Mouse (Mus musculus) midbrain, embryonic 16.5 days (tissue): ENCODE data around the gene Actn2. TPM values are rescaled to one million over a fixed set of nuclear protein-coding genes. Genes with fewer than 3 reads are reported as not detected.

Source experiments
- polyA plus RNA-seq: library from polyadenylated mRNA; unstranded; fragments of >200 nt; fragmentation: Nextera tagmentation; extraction: Ambion mirVana; gene quantifications from 2 replicates; pipeline ENCODE4 v1.2.1, GENCODE M21; 2015

Actn2 gene
- polyA plus RNA-seq, 1 experiment from 2014 or later = 3.3 TPM

Other genes starting within 250 kb of the Actn2 start
- 3.5 and 4.2 TPM in 2 replicates for gene Ryr2, start 233.8 kb downstream of the Actn2 start, polyA plus RNA-seq
- gene Mtr, start 82.6 kb downstream of the Actn2 start, polyA plus RNA-seq = 3.2 and 4.0 TPM in 2 replicates
- 10.3 and 14.7 TPM in 2 replicates for gene Heatr1, start 54.3 kb upstream of the Actn2 start, polyA plus RNA-seq
- 22.3 and 25.9 TPM in 2 replicates for gene Lgals8, start 124.2 kb upstream of the Actn2 start, polyA plus RNA-seq
- gene Edaradd, start 179.7 kb upstream of the Actn2 start, polyA plus RNA-seq = 1.9 and 2.5 TPM in 2 replicates
- gene Ero1lb, start 225.1 kb upstream of the Actn2 start, polyA plus RNA-seq = 17.1 and 19.2 TPM in 2 replicates